Mouse (Mus musculus) limb, embryonic 11.5 days (tissue): Measurements from ENCODE around the gene Cmtm4. TPM values are rescaled to one million over a fixed set of nuclear protein-coding genes. Genes with fewer than 3 reads are reported as not detected.

Source experiments
- ATAC-seq: fragments of 200-750 bp; cut with Nextera tagmentation; 2 replicates; pipeline ENCODE4 v1.8.0; 2017; ENCODE audit warnings: low read depth; ENCODE audit not compliant: insufficient number of reproducible peaks, low FRiP score, low TSS enrichment
- DNase-seq: peaks from one replicate; pipeline ENCODE4 v3.0.0-alpha.2; 2015; ENCODE audit warnings: low spot score
- H3K27ac ChIP-seq: fragments of 300-500 bp; sonication (generic); replicated peaks from 2 replicates; pipeline ENCODE4 v1.5.1; 2014; ENCODE audit warnings: low read depth, mild to moderate bottlenecking, low read length
- H3K27me3 ChIP-seq: fragments of 300-500 bp; sonication (generic); 2 replicates; pipeline ENCODE4 v1.6.1; 2014; ENCODE audit warnings: mild to moderate bottlenecking, low read length, mixed read lengths; ENCODE audit not compliant: control insufficient read depth, insufficient read depth
- H3K36me3 ChIP-seq: fragments of 300-500 bp; sonication (generic); 2 replicates; pipeline ENCODE4 v1.6.1; 2014; ENCODE audit warnings: mild to moderate bottlenecking, low read length, moderate library complexity, mixed read lengths; ENCODE audit not compliant: control insufficient read depth, insufficient read depth
- H3K4me1 ChIP-seq: fragments of 300-500 bp; sonication (generic); 2 replicates; pipeline ENCODE4 v1.6.1; 2014; ENCODE audit warnings: low read length, mixed read lengths; ENCODE audit not compliant: control insufficient read depth, insufficient read depth
- H3K4me2 ChIP-seq: fragments of 300-500 bp; sonication (generic); 2 replicates; pipeline ENCODE4 v1.6.1; 2014; ENCODE audit warnings: low read depth, mild to moderate bottlenecking, moderate library complexity; ENCODE audit not compliant: severe bottlenecking
- H3K4me3 ChIP-seq: fragments of 300-500 bp; sonication (generic); 2 replicates; pipeline ENCODE4 v1.5.1; 2014; ENCODE audit warnings: low read depth, low read length
- H3K9ac ChIP-seq: fragments of 300-500 bp; sonication (generic); 2 replicates; pipeline ENCODE4 v1.6.1; 2014; ENCODE audit warnings: mild to moderate bottlenecking, low read length
- H3K9me3 ChIP-seq: fragments of 300-500 bp; sonication (generic); 2 replicates; pipeline ENCODE4 v1.6.1; 2016; ENCODE audit warnings: low read length; ENCODE audit not compliant: control insufficient read depth
- WGBS: fragments of 180-500 bp; shearing (Covaris S2); extraction: QIAGEN DNeasy Blood & Tissue Kit; methylation state at CpG from one replicate; pipeline ENCODE4 v1.1.7; 2014; 5-methylcytosine and 5-hydroxymethylcytosine counted together
- polyA plus RNA-seq: library from polyadenylated mRNA; unstranded; fragments of >200 nt; fragmentation: Nextera tagmentation; extraction: Ambion mirVana; gene quantifications from 2 replicates; pipeline ENCODE4 v1.2.1, GENCODE M21; 2014

Gene Cmtm4
- polyA plus RNA-seq, 1 experiment from 2014 or later: 4.1 TPM

- ATAC-seq: peak; percentile 29; the same call in 1 of the 2 replicates
- H3K9ac ChIP-seq: no peak overlapping the region
- DNase-seq: no peak
- no peaks in the 10 kb centered on the region for H3K9me3 ChIP-seq
- no peaks in the 10 kb centered on the region for H3K36me3 ChIP-seq
- no peak overlapping the region for H3K27ac ChIP-seq
- no peak overlapping the region for H3K4me3 ChIP-seq
- H3K27me3 ChIP-seq: no peaks in the 10 kb centered on the region
- H3K4me1 ChIP-seq: peaks cover 7% of the 10 kb centered on the region; the same call in 1 of the 2 replicates
- no peak overlapping the region for H3K4me2 ChIP-seq
- 22% methylated on average over 4 of the region's 4 CpGs for WGBS
These were observed 8.9 kb downstream of the Cmtm4 start for GRCm38 (mm10) chr8:104386693-104387092.

GRCm38 (mm10) chr8:104383977-104384376 is 11.6 kb downstream of the Cmtm4 start:
- Histone ChIP-seq H3K9me3 (no peaks in the 10 kb centered on the region), H3K9ac (no peak overlapping the region), H3K4me1 (peaks cover 7% of the 10 kb centered on the region; the same call in 1 of the 2 replicates), H3K4me3 (no peak overlapping the region), H3K36me3 (no peaks in the 10 kb centered on the region), H3K27me3 (no peaks in the 10 kb centered on the region), H3K27ac (no peak overlapping the region), H3K4me2 (no peak overlapping the region)
- WGBS: 80% methylated on average over 3 of the region's 3 CpGs
- ATAC-seq (no peak), DNase-seq (no peak)

- Histone ChIP-seq H3K4me2 (no peak overlapping the region), H3K27ac (no peak overlapping the region), H3K9ac (no peak overlapping the region), H3K4me3 (no peak overlapping the region), H3K36me3 (no peaks in the 10 kb centered on the region), H3K4me1 (peaks cover 7% of the 10 kb centered on the region; the same call in 1 of the 2 replicates), H3K9me3 (no peaks in the 10 kb centered on the region), H3K27me3 (no peaks in the 10 kb centered on the region)
- WGBS: 86% methylated on average over 2 of the region's 2 CpGs
- DNase-seq (no peak), ATAC-seq (no peak)
These were observed 12.3 kb downstream of the Cmtm4 start for GRCm38 (mm10) chr8:104383296-104383695.

- H3K4me1 ChIP-seq: 0 out of 2 replicates have a peak, but pooled peaks cover under 1% of the 10 kb centered on the region
- no peaks in the 10 kb centered on the region for H3K9me3 ChIP-seq
- H3K27ac ChIP-seq: no peak overlapping the region
- H3K4me3 ChIP-seq: no peak overlapping the region
- DNase-seq (no peak), ATAC-seq (no peak)
- H3K9ac ChIP-seq: no peak overlapping the region
- H3K36me3 ChIP-seq: no peaks in the 10 kb centered on the region
- H3K4me2 ChIP-seq: no peak overlapping the region
- H3K27me3 ChIP-seq: no peaks in the 10 kb centered on the region
- WGBS: 86% methylated on average over 5 of the region's 5 CpGs
These were observed 14.6 kb downstream of the Cmtm4 start for GRCm38 (mm10) chr8:104380961-104381411.

- ATAC-seq (no peak), DNase-seq (no peak)
- H3K36me3 ChIP-seq: no peaks in the 10 kb centered on the region
- no peak overlapping the region for H3K4me3 ChIP-seq
- H3K9ac ChIP-seq: no peak overlapping the region
- 87% methylated on average over 7 of the region's 7 CpGs for whole genome bisulfite sequencing
- H3K4me2 ChIP-seq: no peak overlapping the region
- H3K27ac ChIP-seq: no peak overlapping the region
- no peaks in the 10 kb centered on the region for H3K9me3 ChIP-seq
- H3K27me3 ChIP-seq: no peaks in the 10 kb centered on the region
- peaks cover 2% of the 10 kb centered on the region for H3K4me1 ChIP-seq
These were observed 15.3 kb downstream of the Cmtm4 start for GRCm38 (mm10) chr8:104380269-104380668.

GRCm38 (mm10) chr8:104379301-104379836 is 16.2 kb downstream of the Cmtm4 start:
- Histone ChIP-seq H3K9ac (no peak overlapping the region), H3K4me2 (no peak overlapping the region), H3K4me1 (peaks cover 4% of the 10 kb centered on the region), H3K27me3 (no peaks in the 10 kb centered on the region), H3K27ac (no peak overlapping the region), H3K4me3 (no peak overlapping the region), H3K36me3 (no peaks in the 10 kb centered on the region), H3K9me3 (no peaks in the 10 kb centered on the region)
- no peak for ATAC-seq
- no peak for DNase-seq
- 62% methylated on average over 10 of the region's 10 CpGs for WGBS

GRCm38 (mm10) chr8:104376669-104377068 is 18.9 kb downstream of the Cmtm4 start:
- no peak overlapping the region for H3K27ac ChIP-seq
- no peaks in the 10 kb centered on the region for H3K9me3 ChIP-seq
- H3K27me3 ChIP-seq: no peaks in the 10 kb centered on the region
- H3K9ac ChIP-seq: no peak overlapping the region
- H3K4me1 ChIP-seq: peaks cover 4% of the 10 kb centered on the region
- H3K36me3 ChIP-seq: no peaks in the 10 kb centered on the region
- ATAC-seq (no peak), DNase-seq (no peak)
- no peak overlapping the region for H3K4me3 ChIP-seq
- no peak overlapping the region for H3K4me2 ChIP-seq
- WGBS: 59% methylated on average over 11 of the region's 11 CpGs

GRCm38 (mm10) chr8:104375959-104376358 is 19.6 kb downstream of the Cmtm4 start:
- no peak overlapping the region for H3K4me2 ChIP-seq
- H3K9me3 ChIP-seq: no peaks in the 10 kb centered on the region
- no peaks in the 10 kb centered on the region for H3K27me3 ChIP-seq
- ATAC-seq (no peak), DNase-seq (no peak)
- H3K4me1 ChIP-seq: peaks cover 4% of the 10 kb centered on the region
- no peak overlapping the region for H3K9ac ChIP-seq
- H3K4me3 ChIP-seq: no peak overlapping the region
- 71% methylated on average over 5 of the region's 5 CpGs for WGBS
- H3K36me3 ChIP-seq: no peaks in the 10 kb centered on the region
- H3K27ac ChIP-seq: no peak overlapping the region
